Mouse (Mus musculus) CD8-positive naive resting alpha-beta T cell, adult 2 months (primary cell): Measurements from ENCODE around the gene Pla2g7.
"Not testable (repeated sequence)": the region's sequence is repeated elsewhere in the genome, so short reads cannot be mapped to it uniquely, and the experiment has no call there.

Experiments
- DNase-seq, 2 experiments: peaks; one replicate each; pipeline ENCODE4 v3.0.0; 2022; ENCODE audit warnings: low read depth in 2 of 2, low spot score in 2 of 2

The Pla2g7 gene

DNA sequence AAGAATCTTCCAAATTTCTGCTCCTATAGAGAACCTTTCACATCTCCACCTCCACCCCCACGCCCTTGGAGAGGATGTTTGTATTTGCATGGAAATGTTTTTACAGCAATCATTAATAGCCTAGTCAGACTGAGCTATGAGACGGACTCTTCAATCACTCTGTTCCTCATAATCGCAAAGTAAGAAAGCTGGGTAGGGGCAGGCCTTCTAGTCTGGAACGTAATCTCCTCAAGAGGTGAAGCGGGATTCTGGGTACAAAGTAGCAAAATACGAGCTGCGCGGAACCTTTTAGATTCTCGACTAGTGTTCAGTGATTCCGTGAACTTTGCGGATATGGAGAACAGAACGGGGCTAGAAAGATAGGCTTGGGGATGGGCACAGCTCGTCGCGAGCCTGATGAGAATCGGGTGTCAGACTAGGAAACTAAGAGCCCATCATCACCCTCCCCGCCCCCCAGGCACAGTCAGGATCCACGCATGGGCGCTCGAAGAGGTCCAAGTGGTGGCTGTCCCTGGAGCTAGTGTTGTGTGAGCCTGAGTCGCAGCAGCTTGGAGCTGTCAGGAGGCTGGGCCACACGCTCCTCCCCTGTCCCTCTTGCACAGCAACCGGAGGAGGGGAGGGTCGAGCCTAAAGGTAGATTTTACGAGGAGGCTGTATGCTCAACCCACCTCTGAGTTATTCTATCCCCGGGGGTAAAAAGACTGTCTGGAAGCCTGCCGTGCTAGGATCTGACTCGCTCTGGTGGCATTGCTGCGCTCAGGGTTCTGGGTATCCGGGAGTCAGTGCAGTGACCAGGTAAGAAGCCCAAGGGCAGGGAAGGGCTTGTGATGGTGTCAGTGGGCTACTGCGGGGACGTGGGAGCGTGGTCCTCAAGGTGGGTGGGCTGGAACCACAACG, at the start of gene Pla2g7:
Gene Pla2g7, plus strand, starts transcription at position 107 of the 897 bp plus-strand sequence.
- no peak for DNase-seq

GRCm38 (mm10) chr17:43518644-43519409, 49.1 kb upstream of the Pla2g7 start:
- DNase-seq = no peak

GRCm38 (mm10) chr17:43520166-43520565, 47.7 kb upstream of the Pla2g7 start:
- no peak for DNase-seq

DNA sequence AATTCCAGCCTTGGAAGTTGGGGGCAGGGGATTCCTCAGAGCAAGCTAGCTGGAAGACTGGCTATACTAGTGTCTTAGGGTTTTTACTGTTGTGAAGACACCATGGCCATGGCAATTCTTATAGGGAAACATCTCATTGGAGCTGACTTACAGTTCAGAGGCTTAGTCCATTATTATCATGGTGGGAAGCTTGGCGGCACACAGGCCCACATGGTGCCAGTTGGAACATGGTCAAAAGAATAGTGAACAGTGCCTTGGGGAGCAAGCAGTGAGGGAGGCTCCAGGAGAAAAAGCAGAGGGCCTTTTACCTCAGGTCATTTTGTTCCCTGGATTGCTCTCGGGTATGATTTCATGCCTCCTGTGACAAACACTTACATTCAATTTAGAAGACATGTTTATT, 37.4 kb upstream of the Pla2g7 start:
- no peak for DNase-seq

DNA sequence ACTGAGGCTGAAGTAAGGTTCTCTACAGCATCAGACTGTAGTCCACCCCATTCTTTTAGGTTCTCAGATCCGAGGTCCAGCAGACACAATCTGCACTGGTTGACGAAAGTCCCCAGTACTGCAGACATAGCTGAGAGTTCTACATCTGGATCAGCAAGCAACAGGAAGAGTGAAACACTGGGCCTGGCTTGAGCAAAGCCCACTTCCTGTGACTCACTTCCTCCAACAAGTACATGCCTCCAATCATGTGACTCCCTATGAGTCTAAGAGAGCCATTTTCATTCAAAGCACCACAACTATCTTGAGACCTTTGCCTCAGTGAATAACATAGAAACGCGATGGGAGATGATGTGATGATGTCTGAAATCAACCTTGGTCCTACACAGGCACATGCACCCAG, 36.7 kb upstream of the Pla2g7 start:
- DNase-seq = no peak

DNA sequence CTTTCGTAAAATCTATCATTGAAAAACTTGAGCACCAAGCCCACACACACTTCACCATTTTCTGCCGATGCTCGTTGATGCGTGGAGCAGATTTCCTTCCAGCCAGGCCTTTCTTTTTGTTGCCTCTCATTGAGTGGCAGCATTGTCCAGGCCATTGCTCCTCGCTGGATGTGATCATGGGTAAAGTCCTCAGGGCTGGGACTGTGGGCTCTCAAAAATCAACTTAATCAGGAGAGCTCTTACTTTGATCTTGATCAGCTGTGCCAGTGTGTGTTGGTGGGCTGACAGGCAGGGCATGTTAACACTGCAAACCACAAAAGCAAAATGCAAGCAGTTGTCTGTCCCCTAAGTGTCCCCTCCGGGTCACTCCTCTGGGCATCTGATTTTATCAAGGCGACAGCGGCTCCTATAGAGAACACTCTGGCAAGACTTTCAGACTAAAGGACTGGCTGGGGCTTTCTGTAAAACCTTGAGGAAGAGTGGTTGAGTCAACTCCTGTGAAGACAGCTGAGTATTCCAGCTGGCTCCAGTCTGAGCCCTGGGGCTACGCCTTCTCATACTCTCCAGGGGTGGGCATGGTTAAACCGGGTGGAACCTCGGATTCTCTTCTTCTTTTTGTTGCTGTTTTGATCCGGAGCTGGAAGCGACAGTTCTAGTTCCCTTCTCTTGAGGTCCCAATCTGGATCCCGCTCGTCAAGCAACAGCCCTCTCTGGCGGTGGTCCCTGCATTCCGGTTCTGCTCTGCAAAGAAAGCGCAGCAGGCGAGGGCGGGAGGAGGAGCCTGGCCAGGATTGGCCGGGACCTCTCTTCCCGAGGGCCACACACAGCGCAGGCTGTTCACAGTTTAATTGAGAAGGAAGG, 33.3 kb upstream of the Pla2g7 start:
- DNase-seq = no peak

- not testable (repeated sequence) for DNase-seq
These were observed 31.1 kb upstream of the Pla2g7 start for GRCm38 (mm10) chr17:43536841-43537240.

DNA sequence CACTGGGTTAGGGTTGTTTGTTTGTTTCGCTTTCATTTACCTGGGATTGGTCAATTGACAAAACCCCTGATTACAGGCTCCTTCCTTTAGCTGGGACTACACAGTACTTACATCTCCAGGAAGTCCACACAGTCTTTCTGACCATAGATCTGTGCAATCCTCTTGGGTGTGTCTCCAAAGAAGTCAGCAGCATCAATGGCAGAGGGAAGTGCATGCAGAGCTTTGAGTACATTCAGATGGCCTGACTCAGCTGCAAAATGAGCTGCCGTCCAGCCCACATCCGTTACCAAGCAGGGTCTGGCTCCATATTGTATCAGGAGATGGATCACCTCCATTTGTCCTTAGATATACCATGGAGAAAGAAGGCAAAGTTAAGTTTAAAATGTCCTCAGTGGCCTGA, 29.1 kb upstream of the Pla2g7 start:
- no peak for DNase-seq

DNA sequence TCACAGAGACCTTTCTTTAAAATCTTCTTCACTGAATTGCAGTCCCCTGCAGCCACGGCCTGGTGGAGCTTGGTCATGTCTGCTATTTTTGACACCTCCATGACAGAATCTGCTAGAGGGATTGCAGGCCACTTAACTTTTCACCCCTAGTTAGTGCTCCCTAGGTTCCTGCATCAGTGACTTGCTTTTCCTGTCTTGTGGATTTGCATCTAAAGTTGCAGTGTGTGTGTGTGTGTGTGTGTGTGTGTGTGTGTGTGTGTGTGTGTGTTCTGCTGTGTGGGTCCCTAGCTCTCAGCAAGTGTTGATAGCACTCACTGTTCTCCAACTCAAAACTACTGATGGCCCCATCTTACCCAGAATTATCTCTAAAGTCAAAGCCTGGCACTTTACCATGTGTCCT, 24.4 kb upstream of the Pla2g7 start, which contains the start of gene Ankrd66:
Gene Ankrd66, minus strand, starts transcription at position 101 of the 400 bp plus-strand sequence.
- no peak for DNase-seq

GRCm38 (mm10) chr17:43544040-43544439, 23.9 kb upstream of the Pla2g7 start:
- DNase-seq = no peak

- no peak for DNase-seq
These were observed 16.7 kb upstream of the Pla2g7 start for GRCm38 (mm10) chr17:43551122-43551630.

GRCm38 (mm10) chr17:43554516-43555403, 13.1 kb upstream of the Pla2g7 start:
- DNase-seq = no peak

DNA sequence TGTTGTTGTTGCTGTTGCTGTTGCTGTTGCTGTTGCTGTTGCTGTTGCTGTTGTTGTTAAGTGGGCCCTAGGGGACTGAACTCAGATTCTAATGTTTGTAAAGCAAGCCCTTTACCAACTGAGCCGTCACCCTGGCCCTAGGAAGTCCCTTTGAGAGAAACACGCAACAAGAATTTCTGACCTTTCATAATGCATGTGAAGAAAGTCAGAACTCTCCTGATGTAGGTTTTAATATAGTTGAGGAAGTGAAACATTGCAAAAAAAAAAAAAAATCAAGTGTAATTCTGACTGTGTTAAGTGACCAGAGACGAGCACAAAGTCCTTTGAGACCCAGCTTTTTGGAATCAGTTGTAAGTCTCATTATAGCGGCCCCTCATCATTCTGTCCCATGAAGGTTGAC, 10.8 kb upstream of the Pla2g7 start:
- no peak for DNase-seq

GRCm38 (mm10) chr17:43557541-43558090, 10.3 kb upstream of the Pla2g7 start:
- DNase-seq = no peak

GRCm38 (mm10) chr17:43558678-43559077, 9.2 kb upstream of the Pla2g7 start:
- DNase-seq = no peak

GRCm38 (mm10) chr17:43563192-43563987, 4.5 kb upstream of the Pla2g7 start:
- DNase-seq = no peak

GRCm38 (mm10) chr17:43567593-43567991, 306 bp upstream of the Pla2g7 start:
- no peak for DNase-seq

DNA sequence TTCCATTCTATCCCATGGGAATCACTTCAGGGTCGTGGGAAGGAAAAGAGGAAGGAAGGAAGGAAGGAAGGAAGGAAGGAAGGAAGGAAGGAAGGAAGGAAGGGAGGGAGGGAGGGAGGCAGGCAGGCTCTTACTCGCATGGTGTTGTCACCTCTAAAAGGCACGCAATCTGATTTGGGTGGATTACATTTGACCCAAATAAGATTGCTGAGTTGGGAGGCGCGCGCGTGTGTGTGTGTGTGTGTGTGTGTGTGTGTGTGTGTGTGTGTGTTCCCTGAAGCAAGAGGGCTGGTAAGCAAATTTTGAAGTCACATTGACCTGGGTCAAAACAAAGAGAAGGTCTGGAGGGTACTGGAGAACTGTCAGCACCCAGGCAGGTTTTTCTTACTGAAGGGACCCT, 1.4 kb downstream of the Pla2g7 start:
- DNase-seq = no peak

- no peak for DNase-seq
These were observed 5.8 kb downstream of the Pla2g7 start for GRCm38 (mm10) chr17:43573624-43574073.
